Mouse (Mus musculus) liver, postnatal 0 days (tissue): ENCODE measurements at regions not wholly inside any gene's neighbourhood (a gene's known extent, or its start where the extent isn't known, plus 50 kb on each side); places are given as distances from the start of the nearest gene placed in this dataset.

Experiments used
- ATAC-seq: fragments of 200-750 bp; cut with Nextera tagmentation; 2 replicates; pipeline ENCODE4 v1.8.0; 2017; ENCODE audit warnings: mild to moderate bottlenecking, moderate library complexity
- DNase-seq: peaks from one replicate; pipeline ENCODE4 v3.0.0-alpha.2; 2016
- H3K27ac ChIP-seq: fragments of 300-500 bp; sonication (generic); 2 replicates; pipeline ENCODE4 v1.5.1; 2014; ENCODE audit warnings: antibody characterized with exemption, moderate library complexity, mild to moderate bottlenecking, low read depth
- H3K27me3 ChIP-seq: fragments of 300-500 bp; sonication (generic); 2 replicates; pipeline ENCODE4 v1.6.1; 2014; ENCODE audit warnings: low read length, control low read depth, mixed read lengths; ENCODE audit not compliant: insufficient read depth
- H3K36me3 ChIP-seq: fragments of 300-500 bp; sonication (generic); replicated peaks from 2 replicates; pipeline ENCODE4 v1.6.1; 2014; ENCODE audit warnings: mild to moderate bottlenecking, control low read depth, low read length, moderate library complexity, mixed read lengths; ENCODE audit not compliant: insufficient read depth
- H3K4me1 ChIP-seq: fragments of 300-500 bp; sonication (generic); 2 replicates; pipeline ENCODE4 v1.6.1; 2014; ENCODE audit warnings: antibody characterized with exemption, mild to moderate bottlenecking, control low read depth; ENCODE audit not compliant: insufficient read depth
- H3K4me2 ChIP-seq: fragments of 300-500 bp; sonication (generic); 2 replicates; pipeline ENCODE4 v1.6.1; 2014; ENCODE audit warnings: low read depth, mild to moderate bottlenecking, low read length, moderate library complexity, mixed read lengths
- H3K4me3 ChIP-seq: fragments of 300-500 bp; sonication (generic); 2 replicates; pipeline ENCODE4 v1.5.1; 2014; ENCODE audit warnings: low read depth, low read length
- H3K9ac ChIP-seq: fragments of 300-500 bp; sonication (generic); replicated peaks from 2 replicates; pipeline ENCODE4 v1.6.1; 2014; ENCODE audit warnings: mild to moderate bottlenecking, moderate library complexity
- H3K9me3 ChIP-seq: fragments of 300-500 bp; sonication (generic); 2 replicates; pipeline ENCODE4 v1.6.1; 2016; ENCODE audit warnings: mild to moderate bottlenecking, control low read depth, low read length, mixed read lengths
- CTCF ChIP-seq: sonication (generic); IDR thresholded peaks from 2 replicates; pipeline ENCODE4 v1.5.1; 2016; ENCODE audit warnings: antibody characterized with exemption, low read depth
- EP300 ChIP-seq: IDR thresholded peaks from 2 replicates; pipeline ENCODE4 v1.6.1; 2016; ENCODE audit warnings: antibody characterized with exemption, low read depth, mild to moderate bottlenecking
- WGBS: fragments of 180-500 bp; shearing (Covaris S2); extraction: QIAGEN DNeasy Blood & Tissue Kit; methylation state at CpG from one replicate; pipeline ENCODE4 v1.1.7; 2014; ENCODE audit not compliant: insufficient replicate concordance; 5-methylcytosine and 5-hydroxymethylcytosine counted together

- H3K4me3 ChIP-seq: no peak overlapping the region
- DNase-seq: no peak
- no peaks in the 10 kb centered on the region for H3K9me3 ChIP-seq
- H3K36me3 ChIP-seq: no peaks in the 10 kb centered on the region
- H3K4me2 ChIP-seq: no peak overlapping the region
- no peak for ATAC-seq
- H3K27me3 ChIP-seq: no peaks in the 10 kb centered on the region
- H3K9ac ChIP-seq: no peak overlapping the region
- no peak for TF ChIP-seq CTCF
- TF ChIP-seq EP300: no peak
- WGBS: 76% methylated on average over 2 of the region's 2 CpGs
- H3K4me1 ChIP-seq: no peaks in the 10 kb centered on the region
- H3K27ac ChIP-seq: no peak overlapping the region
These were observed 1083.9 kb upstream of the Cadm2 start for GRCm38 (mm10) chr16:68704569-68704968.

- no peak overlapping the region for H3K4me3 ChIP-seq
- no peaks in the 10 kb centered on the region for H3K36me3 ChIP-seq
- DNase-seq (no peak), ATAC-seq (no peak)
- H3K4me2 ChIP-seq: no peak overlapping the region
- no peaks in the 10 kb centered on the region for H3K9me3 ChIP-seq
- 78% methylated on average over 4 of the region's 4 CpGs for WGBS
- H3K27me3 ChIP-seq: no peaks in the 10 kb centered on the region
- H3K4me1 ChIP-seq: no peaks in the 10 kb centered on the region
- no peak overlapping the region for H3K9ac ChIP-seq
- H3K27ac ChIP-seq: no peak overlapping the region
- TF ChIP-seq CTCF: no peak
- TF ChIP-seq EP300: no peak
These were observed 1046.3 kb upstream of the Cadm2 start for GRCm38 (mm10) chr16:68666972-68667538.

- no peak overlapping the region for H3K4me3 ChIP-seq
- TF ChIP-seq EP300 (no peak), CTCF (no peak)
- H3K27ac ChIP-seq: no peak overlapping the region
- H3K27me3 ChIP-seq: no peaks in the 10 kb centered on the region
- ATAC-seq: no peak
- H3K9ac ChIP-seq: no peak overlapping the region
- DNase-seq: no peak
- no peaks in the 10 kb centered on the region for H3K36me3 ChIP-seq
- no peak overlapping the region for H3K4me2 ChIP-seq
- H3K9me3 ChIP-seq: no peaks in the 10 kb centered on the region
- H3K4me1 ChIP-seq: no peaks in the 10 kb centered on the region
- WGBS: 50% methylated on average over 4 of the region's 4 CpGs
These were observed 1037.7 kb upstream of the Cadm2 start for GRCm38 (mm10) chr16:68658436-68658835.

- Histone ChIP-seq H3K36me3 (no peaks in the 10 kb centered on the region), H3K4me3 (no peak overlapping the region), H3K27me3 (no peaks in the 10 kb centered on the region), H3K27ac (no peak overlapping the region), H3K9me3 (no peaks in the 10 kb centered on the region), H3K9ac (no peak overlapping the region), H3K4me1 (no peaks in the 10 kb centered on the region), H3K4me2 (no peak overlapping the region)
- 63% methylated on average over 2 of the region's 2 CpGs for WGBS
- DNase-seq (no peak), ATAC-seq (no peak)
- TF ChIP-seq EP300 (no peak), CTCF (no peak)
These were observed 1007.3 kb upstream of the Cadm2 start for GRCm38 (mm10) chr16:68627976-68628375.

- 65% methylated on average over 2 of the region's 2 CpGs for WGBS
- DNase-seq (no peak), ATAC-seq (no peak)
- Histone ChIP-seq H3K4me1 (no peaks in the 10 kb centered on the region), H3K9ac (no peak overlapping the region), H3K36me3 (no peaks in the 10 kb centered on the region), H3K4me2 (no peak overlapping the region), H3K27me3 (no peaks in the 10 kb centered on the region), H3K9me3 (no peaks in the 10 kb centered on the region), H3K4me3 (no peak overlapping the region), H3K27ac (no peak overlapping the region)
- TF ChIP-seq EP300 (no peak), CTCF (peak; percentile 36; the same call in 1 of the 2 replicates)
These were observed 993.3 kb upstream of the Cadm2 start for GRCm38 (mm10) chr16:68614041-68614440.
